Mouse (Mus musculus): Measurements from ENCODE around the gene Tmem62.

GRCm38 (mm10) chr2:121054060-121054459 lies 77.2 kb downstream of the Tmem62 start:
- TF ChIP-seq CTCF (IDR thresholded peaks at IDR 0.05; ENCODE audit: insufficient read depth, low read depth, low read length), result no peak
- TF ChIP-seq POLR2A (IDR thresholded peaks at IDR 0.05; ENCODE audit: insufficient read depth, low read depth, low read length), result no peak

All from olfactory bulb, adult 2 months (tissue).